Mouse (Mus musculus): ENCODE measurements around the gene Xylt2. TPM values are rescaled to one million over a fixed set of nuclear protein-coding genes. Genes with fewer than 3 reads are reported as not detected.
"Not testable (repeated sequence)": the region's sequence is repeated elsewhere in the genome, so short reads cannot be mapped to it uniquely, and the experiment has no call there.

Xylt2 gene
- polyA plus RNA-seq, 1 experiment, result 188 TPM

- Histone ChIP-seq H3K4me1 (ENCODE audit: control insufficient read depth, insufficient read depth, low read length) (peaks cover 41% of the 10 kb centered on the region), H3K27ac (ENCODE audit: insufficient read depth, low read depth, low read length) (no peak overlapping the region), H3K4me3 (ENCODE audit: insufficient read depth, low read length) (no peak overlapping the region)
- TF ChIP-seq CTCF (IDR thresholded peaks at IDR 0.05; ENCODE audit: low read depth, low read length) (no peak; the same call in 1 of the 2 replicates), POLR2A (IDR thresholded peaks at IDR 0.05; ENCODE audit: borderline replicate concordance, low read depth, low read length) (no peak)
Observed at GRCm38 (mm10) chr11:94680639-94681038, 3.3 kb upstream of the Xylt2 start.

- no peak overlapping the region for H3K27ac ChIP-seq (ENCODE audit: insufficient read depth, low read depth, low read length)
Observed at GRCm38 (mm10) chr11:94677607-94678145, 361 bp upstream of the Xylt2 start.

GRCm38 (mm10) chr11:94676308-94676707, 1.0 kb downstream of the Xylt2 start:
- H3K4me1 ChIP-seq (ENCODE audit: control insufficient read depth, insufficient read depth, low read length), result peaks cover 35% of the 10 kb centered on the region
- no peak for TF ChIP-seq CTCF (IDR thresholded peaks at IDR 0.05; ENCODE audit: low read depth, low read length)
- no peak for TF ChIP-seq POLR2A (IDR thresholded peaks at IDR 0.05; ENCODE audit: borderline replicate concordance, low read depth, low read length)
- peak overlapping the region; percentile 91 for H3K4me3 ChIP-seq (ENCODE audit: insufficient read depth, low read length)
- H3K27ac ChIP-seq (ENCODE audit: insufficient read depth, low read depth, low read length), result no peak overlapping the region

More at GRCm38 (mm10) chr11:94677607-94678145, 361 bp upstream of the Xylt2 start:
- Histone ChIP-seq H3K4me3 (ENCODE audit: insufficient read depth, low read length) (peak overlapping the region; percentile 91), H3K4me1 (ENCODE audit: control insufficient read depth, insufficient read depth, low read length) (peaks cover 46% of the 10 kb centered on the region)
- TF ChIP-seq POLR2A (IDR thresholded peaks at IDR 0.05; ENCODE audit: borderline replicate concordance, low read depth, low read length) (no peak), CTCF (IDR thresholded peaks at IDR 0.05; ENCODE audit: low read depth, low read length) (no peak)

- TF ChIP-seq CTCF (IDR thresholded peaks at IDR 0.05; ENCODE audit: low read depth, low read length) (no peak), POLR2A (IDR thresholded peaks at IDR 0.05; ENCODE audit: borderline replicate concordance, low read depth, low read length) (no peak)
- Histone ChIP-seq H3K27ac (ENCODE audit: insufficient read depth, low read depth, low read length) (no peak overlapping the region), H3K4me1 (ENCODE audit: control insufficient read depth, insufficient read depth, low read length) (peaks cover 31% of the 10 kb centered on the region), H3K4me3 (ENCODE audit: insufficient read depth, low read length) (no peak overlapping the region; the same call in 1 of the 2 replicates)
Observed at GRCm38 (mm10) chr11:94675446-94675845, 1.9 kb downstream of the Xylt2 start.

GRCm38 (mm10) chr11:94674984-94675383, 2.3 kb downstream of the Xylt2 start:
- peaks cover 31% of the 10 kb centered on the region for H3K4me1 ChIP-seq (ENCODE audit: control insufficient read depth, insufficient read depth, low read length)
- H3K27ac ChIP-seq (ENCODE audit: insufficient read depth, low read depth, low read length), result no peak overlapping the region
- no peak overlapping the region for H3K4me3 ChIP-seq (ENCODE audit: insufficient read depth, low read length)
- TF ChIP-seq POLR2A (IDR thresholded peaks at IDR 0.05; ENCODE audit: borderline replicate concordance, low read depth, low read length) (no peak), CTCF (IDR thresholded peaks at IDR 0.05; ENCODE audit: low read depth, low read length) (no peak)

GRCm38 (mm10) chr11:94665281-94665680, 12.0 kb downstream of the Xylt2 start:
- TF ChIP-seq CTCF (IDR thresholded peaks at IDR 0.05; ENCODE audit: low read depth, low read length) (no peak), POLR2A (IDR thresholded peaks at IDR 0.05; ENCODE audit: borderline replicate concordance, low read depth, low read length) (no peak)
- H3K27ac ChIP-seq (ENCODE audit: insufficient read depth, low read depth, low read length), result no peak overlapping the region
- no peak overlapping the region for H3K4me3 ChIP-seq (ENCODE audit: insufficient read depth, low read length)
- H3K4me1 ChIP-seq (ENCODE audit: control insufficient read depth, insufficient read depth, low read length), result no peaks in the 10 kb centered on the region

- no peak overlapping the region for H3K27ac ChIP-seq (ENCODE audit: insufficient read depth, low read depth, low read length)
- no peaks in the 10 kb centered on the region for H3K4me1 ChIP-seq (ENCODE audit: control insufficient read depth, insufficient read depth, low read length)
- no peak for TF ChIP-seq CTCF (IDR thresholded peaks at IDR 0.05; ENCODE audit: low read depth, low read length)
- no peak for TF ChIP-seq POLR2A (IDR thresholded peaks at IDR 0.05; ENCODE audit: borderline replicate concordance, low read depth, low read length)
- H3K4me3 ChIP-seq (ENCODE audit: insufficient read depth, low read length), result no peak overlapping the region
Observed at GRCm38 (mm10) chr11:94661344-94661743, 16.0 kb downstream of the Xylt2 start.

- peak within 1 kb of the TSS; percentile 73 for H3K4me3 ChIP-seq (ENCODE audit: insufficient read depth, low read length)
- peak within 1 kb of the TSS; percentile 71 for H3K27ac ChIP-seq (ENCODE audit: insufficient read depth, low read depth, low read length)
- peaks cover 5% of the 10 kb centered on the region for H3K4me1 ChIP-seq (ENCODE audit: control insufficient read depth, insufficient read depth, low read length)
- TF ChIP-seq CTCF (IDR thresholded peaks at IDR 0.05; ENCODE audit: low read depth, low read length) (no peak), POLR2A (IDR thresholded peaks at IDR 0.05; ENCODE audit: borderline replicate concordance, low read depth, low read length) (no peak)
Observed at GRCm38 (mm10) chr11:94653663-94654436, 23.5 kb downstream of the Xylt2 start, which contains the start of the genes Mrpl27 and Eme1. Mrpl27 (plus strand) TSS chr11:94653767. Eme1 (minus strand) TSS chr11:94653964.

GRCm38 (mm10) chr11:94652973-94653372, 24.3 kb downstream of the Xylt2 start:
- Histone ChIP-seq H3K4me3 (ENCODE audit: insufficient read depth, low read length) (peak overlapping the region; percentile 73), H3K27ac (ENCODE audit: insufficient read depth, low read depth, low read length) (no peak overlapping the region), H3K4me1 (ENCODE audit: control insufficient read depth, insufficient read depth, low read length) (peaks cover 5% of the 10 kb centered on the region)
- no peak for TF ChIP-seq CTCF (IDR thresholded peaks at IDR 0.05; ENCODE audit: low read depth, low read length)
- TF ChIP-seq POLR2A (IDR thresholded peaks at IDR 0.05; ENCODE audit: borderline replicate concordance, low read depth, low read length), result no peak

- not testable (repeated sequence) for H3K4me3 ChIP-seq (ENCODE audit: insufficient read depth, low read length); H3K4me1 ChIP-seq (ENCODE audit: control insufficient read depth, insufficient read depth, low read length); H3K27ac ChIP-seq (ENCODE audit: insufficient read depth, low read depth, low read length)
Observed at GRCm38 (mm10) chr11:94651241-94651640, 26.1 kb downstream of the Xylt2 start.
